12 mouse cellular contexts compared by ENCODE assay signal in genomic region chr2:167951301-167952211, GRCm38 (mm10). TPM values are rescaled to one million over a fixed set of nuclear protein-coding genes. Genes with fewer than 3 reads are reported as not detected.
DNase-seq lines count a peak whose midpoint lies in the region; TF ChIP-seq lines count a peak whose summit lies in the region.
"Had no signal": no experiment of that assay in that cellular context is flagged by ENCODE, and none has a peak within 500 bp of the region (broad histone marks: within the 10 kb centered on the region; RNA-seq: fewer than 3 reads in every experiment).

No protein-coding gene starts in this region.

- no peak overlapping the region for H3K9ac ChIP-seq in liver, adult 2 months (ENCODE audit: low read depth, low read length)
- H3K9ac ChIP-seq: limb, embryonic 12.5 days; neural tube, embryonic 12.5 days had no signal

- peaks cover 30% of the 10 kb centered on the region for H3K4me1 ChIP-seq in liver, adult 2 months (ENCODE audit: control insufficient read depth, insufficient read depth, low read length)

- H3K27ac ChIP-seq in liver, adult 2 months (replicated peaks; ENCODE audit: insufficient read depth, low read depth, low read length): no peak overlapping the region
- H3K27ac ChIP-seq in macrophage: peak overlapping the region; percentile 98
- H3K27ac ChIP-seq: limb, embryonic 12.5 days; neural tube, embryonic 12.5 days had no signal

- H3K36me3 ChIP-seq in liver, adult 2 months (ENCODE audit: control insufficient read depth, insufficient read depth, low read length): no peaks in the 10 kb centered on the region
- H3K36me3 ChIP-seq in macrophage (ENCODE audit: inconsistent target): peaks cover 20% of the 10 kb centered on the region; the same call in 1 of the 2 replicates
- H3K36me3 ChIP-seq: neural tube, embryonic 12.5 days had no signal

- TF ChIP-seq POLR2A in liver, adult 2 months (IDR thresholded peaks at IDR 0.05; ENCODE audit: extremely low read depth, insufficient read depth, low read length): no peak

- peak; percentile 87 for DNase-seq in liver, adult 2 months (ENCODE audit: extremely low read depth, low read depth, low spot score)
- DNase-seq in liver: no peak
- DNase-seq in CD4-positive, CD25-positive, alpha-beta regulatory T cell, adult 2 months (ENCODE audit: low read depth, low spot score): peak; percentile 66
- DNase-seq in adrenal gland, adult 2 months: peak; percentile 86
- no peak for DNase-seq in layer of hippocampus, postnatal 14 days (ENCODE audit: low spot score in 2 of 2)
- DNase-seq in layer of hippocampus, adult 18-20 months (ENCODE audit: low spot score in 2 of 2): no peak
- DNase-seq: cerebellum, adult 9-10 months; lung, postnatal 4 days had no signal

- no peaks in the 10 kb centered on the region for H3K27me3 ChIP-seq in liver, adult 2 months (ENCODE audit: control insufficient read depth, insufficient read depth, low read length)
- H3K27me3 ChIP-seq: limb, embryonic 12.5 days; neural tube, embryonic 12.5 days had no signal

- H3K4me3 ChIP-seq in liver, adult 2 months (ENCODE audit: insufficient read depth, low read depth, low read length): no peak overlapping the region
- H3K4me3 ChIP-seq in macrophage (ENCODE audit: inconsistent target): no peak overlapping the region
- H3K4me3 ChIP-seq: limb, embryonic 12.5 days; neural tube, embryonic 12.5 days had no signal

- H3K79me2 ChIP-seq in liver, adult 2 months (ENCODE audit: control insufficient read depth, insufficient read depth, low read length): peaks cover 29% of the 10 kb centered on the region
- peaks cover 93% of the 10 kb centered on the region for H3K79me2 ChIP-seq in macrophage (ENCODE audit: inconsistent target)

- 38% methylated on average over 13 of the region's 13 CpGs for WGBS in liver, adult 2 months
- 55% methylated on average over 13 of the region's 13 CpGs for WGBS in macrophage (ENCODE audit: missing documents)

- TF ChIP-seq CTCF in liver, adult 2 months (IDR thresholded peaks at IDR 0.05; ENCODE audit: low read depth, low read length): no peak

RNA-seq across cellular contexts. Expression of gene Ptpn1, which starts 19.7 kb away (rescaled TPM):
- 6.5 and 7.9 TPM in 2 replicates for total RNA-seq in liver, adult 2 months (2014; rRNA removed)
- 17.3 and 20.2 TPM in 2 replicates for polyA plus RNA-seq in liver, adult 2 months (2012; rRNA removed)
- 10 to 100 TPM; 55.1 to 71.3 TPM for total RNA-seq in adrenal gland, adult 2 months (2021)
- polyA plus RNA-seq in adrenal gland, adult 2 months (2012; rRNA removed): 52.3 and 57.9 TPM in 2 replicates
- total RNA-seq in macrophage (2018; cell fraction: chromatin; rRNA removed): 100 to 1,000 TPM in 24 of 26 experiments, 10 to 100 TPM in 2; 74.2 to 281 (median 160) TPM
- 100 to 1,000 TPM in 25 of 26 experiments, 10 to 100 TPM in 1; 88.0 to 169 (median 121) TPM for total RNA-seq in macrophage (2018; cell fraction: cytosol; rRNA removed)
- total RNA-seq in macrophage (2018; cell fraction: nucleus; rRNA removed): 100 to 1,000 TPM in 23 of 26 experiments, 10 to 100 TPM in 3; 68.9 to 253 (median 154) TPM
- polyA plus RNA-seq in macrophage (2018): 78.9 to 381 TPM (median 119 TPM) in 3 replicates
- total RNA-seq in layer of hippocampus, postnatal 14 days (2021): 10 to 100 TPM; 65.4 to 67.7 TPM
- 10 to 100 TPM; 64.8 to 68.8 TPM for total RNA-seq in layer of hippocampus, adult 18-20 months (2021)

RNA-seq across cellular contexts. Expression of gene Ripor3, which starts 58.9 kb away (rescaled TPM):
- total RNA-seq in liver, adult 2 months (2014; rRNA removed): 0.92 and 0.94 TPM in 2 replicates
- polyA plus RNA-seq in liver, adult 2 months (2012; rRNA removed): 1.4 and 1.9 TPM in 2 replicates
- total RNA-seq in adrenal gland, adult 2 months (2021): 1 to 10 TPM; 1.7 to 3.0 TPM
- polyA plus RNA-seq in adrenal gland, adult 2 months (2012; rRNA removed): 3.5 and 4.0 TPM in 2 replicates
- total RNA-seq in macrophage (2018; cell fraction: chromatin; rRNA removed): under 1 TPM in 11 of 26 experiments, not detected in 15; 0.25 to 0.81 (median 0.48) TPM
- total RNA-seq in macrophage (2018; cell fraction: cytosol; rRNA removed): under 1 TPM in 6 of 26 experiments, not detected in 20; 0.03 to 0.11 (median 0.07) TPM
- total RNA-seq in macrophage (2018; cell fraction: nucleus; rRNA removed): under 1 TPM in 6 of 26 experiments, not detected in 20; 0.14 to 0.75 (median 0.28) TPM
- not detected in 3 replicates for polyA plus RNA-seq in macrophage (2018)
- total RNA-seq in layer of hippocampus, postnatal 14 days (2021): under 1 TPM; 0.14 to 0.21 TPM
- under 1 TPM in 1 of 2 experiments, not detected in 1; 0.52 TPM for total RNA-seq in layer of hippocampus, adult 18-20 months (2021)
- total RNA-seq: hematopoietic stem cell, adult 5-6 weeks had no signal

Comparison
In these comparisons a context has a peak if more than half of its experiments do, and no peak if none do; other contexts are left out.
1. DNase-seq: peak in liver, adult 2 months (single experiment), CD4-positive, CD25-positive, alpha-beta regulatory T cell, adult 2 months (single experiment) and adrenal gland, adult 2 months (single experiment); none in liver (single experiment), layer of hippocampus, postnatal 14 days (0 of 2) and layer of hippocampus, adult 18-20 months (0 of 2).